Mouse (Mus musculus) kidney, adult 2 months (tissue): ENCODE data around the gene Iqcf5. TPM values are rescaled to one million over a fixed set of nuclear protein-coding genes. Genes with fewer than 3 reads are reported as not detected.
"Not testable (repeated sequence)": the region's sequence is repeated elsewhere in the genome, so short reads cannot be mapped to it uniquely, and the experiment has no call there.

Experiments used
- DNase-seq: peaks from one replicate; pipeline ENCODE4 v3.0.0; 2021
- H3K27ac ChIP-seq: fragments of 200-500 bp; 2 replicates; pipeline ENCODE4 v1.5.1; 2012; ENCODE audit warnings: low read depth, low read length, control low read depth, inconsistent platforms; ENCODE audit not compliant: insufficient read depth
- H3K27me3 ChIP-seq: fragments of 200-500 bp; replicated peaks from 2 replicates; pipeline ENCODE4 v1.6.1; 2012; ENCODE audit warnings: mild to moderate bottlenecking, moderate library complexity, low read length, inconsistent platforms; ENCODE audit not compliant: control insufficient read depth, insufficient read depth
- H3K36me3 ChIP-seq: fragments of 200-500 bp; 2 replicates; pipeline ENCODE4 v1.6.1; 2012; ENCODE audit warnings: mild to moderate bottlenecking, moderate library complexity, low read length, inconsistent platforms; ENCODE audit not compliant: control insufficient read depth, insufficient read depth
- H3K4me1 ChIP-seq: fragments of 200-500 bp; 2 replicates; pipeline ENCODE4 v1.6.1; 2011; ENCODE audit warnings: low read length; ENCODE audit not compliant: control insufficient read depth, insufficient read depth
- H3K4me3 ChIP-seq: fragments of 200-500 bp; 2 replicates; pipeline ENCODE4 v1.5.1; 2011; ENCODE audit warnings: mild to moderate bottlenecking, low read depth, low read length, control low read depth; ENCODE audit not compliant: insufficient read depth
- CTCF ChIP-seq: fragments of 200-500 bp; conservative IDR thresholded peaks from 2 replicates; pipeline ENCODE4 v1.5.1; 2011; ENCODE audit warnings: low read depth, mild to moderate bottlenecking, control low read depth, low read length, moderate library complexity, mixed read lengths; ENCODE audit not compliant: insufficient read depth, insufficient read length
- POLR2A ChIP-seq: fragments of 200-500 bp; IDR thresholded peaks from one replicate; pipeline ENCODE4 v1.6.1; 2011; ENCODE audit warnings: low read depth, low read length, control low read depth
- whole genome bisulfite sequencing: fragments of 180-500 bp; shearing (Covaris S2); methylation state at CpG from one replicate; pipeline ENCODE4 v1.1.7; 2018; 5-methylcytosine and 5-hydroxymethylcytosine counted together
- polyA plus RNA-seq: library from polyadenylated mRNA; depleted of rRNA; stranded (reverse); fragments of >200 nt; gene quantifications from 2 replicates; pipeline ENCODE4 v1.2.3, GENCODE M21; 2012

The Iqcf5 gene
- polyA plus RNA-seq, 1 experiment = 0.39 TPM

GRCm38 (mm10) chr9:106481676-106482075 lies 32.7 kb upstream of the Iqcf5 start:
- TF ChIP-seq CTCF = no peak
- no peak for TF ChIP-seq POLR2A
- no peak for DNase-seq
- Histone ChIP-seq H3K4me3 (no peak overlapping the region), H3K36me3 (peaks cover 2% of the 10 kb centered on the region), H3K27ac (no peak overlapping the region), H3K27me3 (no peaks in the 10 kb centered on the region), H3K4me1 (0 out of 2 replicates have a peak, but pooled peaks cover 5% of the 10 kb centered on the region)
- WGBS = 91% methylated on average over 13 of the region's 13 CpGs

DNA sequence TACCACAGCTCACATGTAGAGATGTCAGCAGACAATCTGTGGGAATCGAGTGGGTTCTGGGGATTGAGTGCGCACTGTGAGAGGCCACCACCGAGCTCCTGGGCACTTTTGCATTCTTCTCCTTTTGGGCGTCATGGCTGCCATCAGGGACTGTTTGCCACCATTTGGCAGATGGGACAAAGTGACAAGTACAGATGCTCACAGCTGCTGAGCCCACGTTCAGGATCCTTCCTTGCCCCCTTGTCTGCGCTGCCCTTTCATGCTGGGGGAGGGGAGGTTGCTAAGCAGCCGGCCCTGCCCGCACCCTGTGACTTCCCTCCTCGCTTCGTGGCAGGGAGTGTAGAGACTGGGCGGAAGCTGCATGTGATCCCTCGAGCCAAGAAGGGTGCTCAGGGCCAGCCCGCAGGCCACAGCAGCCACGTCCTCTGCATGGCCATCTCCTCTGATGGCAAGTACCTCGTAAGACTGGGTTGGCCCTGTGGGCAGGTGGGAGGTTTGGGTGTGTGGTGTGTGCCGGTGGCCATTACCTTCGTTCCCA lies 31.7 kb upstream of the Iqcf5 start:
- peaks cover 2% of the 10 kb centered on the region for H3K36me3 ChIP-seq
- no peaks in the 10 kb centered on the region for H3K27me3 ChIP-seq
- 0 out of 2 replicates have a peak, but pooled peaks cover 5% of the 10 kb centered on the region for H3K4me1 ChIP-seq
- WGBS = 86% methylated on average over 17 of the region's 17 CpGs
- TF ChIP-seq POLR2A (no peak), CTCF (no peak)
- H3K27ac ChIP-seq = no peak overlapping the region
- H3K4me3 ChIP-seq = no peak overlapping the region
- no peak for DNase-seq

GRCm38 (mm10) chr9:106483136-106483535 lies 31.2 kb upstream of the Iqcf5 start:
- H3K4me3 ChIP-seq = no peak overlapping the region
- H3K36me3 ChIP-seq = peaks cover 2% of the 10 kb centered on the region
- TF ChIP-seq POLR2A (no peak), CTCF (no peak)
- WGBS = 98% methylated on average over 10 of the region's 10 CpGs
- H3K4me1 ChIP-seq = 0 out of 2 replicates have a peak, but pooled peaks cover under 1% of the 10 kb centered on the region
- H3K27ac ChIP-seq = no peak overlapping the region
- no peak for DNase-seq
- H3K27me3 ChIP-seq = no peaks in the 10 kb centered on the region

- Histone ChIP-seq H3K36me3 (peaks cover 2% of the 10 kb centered on the region), H3K27ac (no peak overlapping the region), H3K27me3 (no peaks in the 10 kb centered on the region), H3K4me3 (no peak overlapping the region), H3K4me1 (no peaks in the 10 kb centered on the region)
- TF ChIP-seq POLR2A = no peak
- no peak for TF ChIP-seq CTCF
- no peak for DNase-seq
- WGBS = 91% methylated on average over 17 of the region's 17 CpGs
Observed at GRCm38 (mm10) chr9:106483606-106484005, 30.8 kb upstream of the Iqcf5 start.

GRCm38 (mm10) chr9:106485076-106485475 lies 29.3 kb upstream of the Iqcf5 start:
- Histone ChIP-seq H3K36me3 (peaks cover 2% of the 10 kb centered on the region), H3K4me1 (no peaks in the 10 kb centered on the region), H3K27ac (no peak overlapping the region), H3K4me3 (no peak overlapping the region), H3K27me3 (no peaks in the 10 kb centered on the region)
- no peak for DNase-seq
- WGBS = 80% methylated on average over 10 of the region's 10 CpGs
- TF ChIP-seq POLR2A = no peak
- no peak for TF ChIP-seq CTCF

- DNase-seq, H3K36me3 ChIP-seq, H3K27ac ChIP-seq, H3K4me3 ChIP-seq, H3K4me1 ChIP-seq, H3K27me3 ChIP-seq: not testable (repeated sequence)
- WGBS = 86% methylated on average over 6 of the region's 6 CpGs
Observed at GRCm38 (mm10) chr9:106487602-106488001, 26.8 kb upstream of the Iqcf5 start.

DNA sequence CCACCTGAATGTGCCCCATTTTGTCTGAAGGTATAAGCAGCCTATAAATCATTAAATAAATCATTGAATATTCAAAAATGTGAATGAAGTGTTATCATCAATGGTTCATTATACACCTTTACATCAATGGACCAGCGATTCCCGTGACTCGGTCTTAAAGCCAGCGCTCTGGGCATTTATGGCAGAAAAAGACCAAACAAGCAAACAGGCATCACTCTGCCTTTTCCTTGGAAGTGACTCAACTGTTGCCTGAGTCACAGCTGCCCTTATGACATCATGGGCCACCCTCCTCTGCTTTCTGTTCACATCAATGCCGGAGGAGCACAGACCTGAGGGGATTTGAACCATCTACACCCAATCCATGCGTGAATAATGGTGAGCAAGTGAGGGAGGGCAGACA lies 14.7 kb upstream of the Iqcf5 start, which contains the start of gene Iqcf1:
TSS of gene Iqcf1 (plus strand) at position 301 of the 400 bp plus-strand sequence.
- WGBS = 93% methylated on average over 6 of the region's 6 CpGs
- H3K4me1 ChIP-seq = no peaks in the 10 kb centered on the region

DNA sequence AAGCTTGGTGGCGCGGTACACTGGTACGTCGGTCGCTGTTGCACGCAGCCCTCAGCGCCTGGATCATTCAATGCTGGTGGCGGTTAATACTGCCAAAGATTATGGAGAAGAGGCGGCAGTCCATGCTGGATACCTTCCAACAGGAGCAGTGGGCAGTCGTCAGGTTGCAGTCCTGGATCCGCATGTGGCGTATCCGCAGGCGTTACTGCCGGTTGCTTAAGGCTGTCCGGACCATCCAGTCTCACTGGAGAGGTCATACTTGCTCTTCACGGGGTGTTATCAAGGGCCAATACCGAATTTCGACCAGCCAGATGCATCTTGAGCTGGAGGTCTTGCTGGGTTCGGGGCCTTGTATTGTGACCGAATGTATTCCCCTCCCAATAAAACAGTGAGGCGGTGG lies 12.5 kb upstream of the Iqcf5 start:
- DNase-seq = no peak
- Histone ChIP-seq H3K27ac (no peak overlapping the region), H3K27me3 (no peaks in the 10 kb centered on the region), H3K36me3 (no peaks in the 10 kb centered on the region), H3K4me3 (no peak overlapping the region), H3K4me1 (no peaks in the 10 kb centered on the region)
- 90% methylated on average over 22 of the region's 22 CpGs for WGBS
- TF ChIP-seq CTCF = no peak

More for the DNA sequence above, 14.7 kb upstream of the Iqcf5 start, which contains the start of gene Iqcf1:
- H3K27ac ChIP-seq = no peak within 1 kb of the TSS
- no peak within 1 kb of the TSS for H3K4me3 ChIP-seq
- no peaks in the 10 kb centered on the region for H3K36me3 ChIP-seq
- no peak for TF ChIP-seq CTCF
- TF ChIP-seq POLR2A = no peak
- DNase-seq = no peak
- no peaks in the 10 kb centered on the region for H3K27me3 ChIP-seq
